Mouse (Mus musculus) right cerebral cortex, postnatal 4 days (tissue): ENCODE data around the gene Rap1gap.

Experiments used
- DNase-seq: peaks from one replicate; pipeline ENCODE4 v3.0.0-alpha.2; 2022

The Rap1gap gene

GRCm38 (mm10) chr4:137749680-137750079 is 85.2 kb downstream of the Rap1gap start:
- DNase-seq, result no peak

GRCm38 (mm10) chr4:137750121-137750520 is 85.6 kb downstream of the Rap1gap start:
- DNase-seq, result no peak

- DNase-seq, result no peak
Observed at GRCm38 (mm10) chr4:137751310-137751709, 86.8 kb downstream of the Rap1gap start.

- peak; percentile 35 for DNase-seq
Observed at GRCm38 (mm10) chr4:137751717-137752116, 87.2 kb downstream of the Rap1gap start.

- DNase-seq, result no peak
Observed at GRCm38 (mm10) chr4:137752471-137752870, 87.9 kb downstream of the Rap1gap start.

- DNase-seq, result no peak
Observed at GRCm38 (mm10) chr4:137753199-137753598, 88.7 kb downstream of the Rap1gap start.

GRCm38 (mm10) chr4:137754446-137754845 is 89.9 kb downstream of the Rap1gap start:
- no peak for DNase-seq

- DNase-seq, result no peak
Observed at GRCm38 (mm10) chr4:137762886-137763285, 98.4 kb downstream of the Rap1gap start.

GRCm38 (mm10) chr4:137763920-137764495 is 99.5 kb downstream of the Rap1gap start:
- DNase-seq, result no peak

GRCm38 (mm10) chr4:137764621-137765020 is 100.1 kb downstream of the Rap1gap start:
- DNase-seq, result no peak

GRCm38 (mm10) chr4:137765554-137765971 is 101.0 kb downstream of the Rap1gap start:
- DNase-seq, result peak; percentile 46

GRCm38 (mm10) chr4:137766365-137766764 is 101.8 kb downstream of the Rap1gap start:
- DNase-seq, result no peak

- no peak for DNase-seq
Observed at GRCm38 (mm10) chr4:137768381-137768780, 103.9 kb downstream of the Rap1gap start.

- no peak for DNase-seq
Observed at GRCm38 (mm10) chr4:137768831-137769230, 104.3 kb downstream of the Rap1gap start.

- DNase-seq, result no peak
Observed at GRCm38 (mm10) chr4:137769635-137770034, 105.1 kb downstream of the Rap1gap start.

- DNase-seq, result no peak
Observed at GRCm38 (mm10) chr4:137770901-137771612, 106.5 kb downstream of the Rap1gap start.

GRCm38 (mm10) chr4:137771749-137772148 is 107.2 kb downstream of the Rap1gap start:
- no peak for DNase-seq

GRCm38 (mm10) chr4:137772438-137773056 is 108.0 kb downstream of the Rap1gap start:
- no peak for DNase-seq

- DNase-seq, result no peak
Observed at GRCm38 (mm10) chr4:137773369-137773899, 108.9 kb downstream of the Rap1gap start.

- DNase-seq, result no peak
Observed at GRCm38 (mm10) chr4:137774013-137774412, 109.5 kb downstream of the Rap1gap start.

- DNase-seq, result no peak
Observed at GRCm38 (mm10) chr4:137774505-137774904, 110.0 kb downstream of the Rap1gap start.

GRCm38 (mm10) chr4:137777866-137778265 is 113.3 kb downstream of the Rap1gap start:
- no peak for DNase-seq

GRCm38 (mm10) chr4:137778397-137779184 is 114.1 kb downstream of the Rap1gap start:
- no peak for DNase-seq
